Mouse (Mus musculus) heart, postnatal 0 days (tissue): ENCODE data around the gene Iars2.

Experiments used
- CTCF ChIP-seq: IDR thresholded peaks from 2 replicates; pipeline ENCODE4 v1.5.1; 2016; ENCODE audit warnings: antibody characterized with exemption, control low read depth, low read depth
- EP300 ChIP-seq: IDR thresholded peaks from 2 replicates; pipeline ENCODE4 v1.6.1; 2016; ENCODE audit warnings: antibody characterized with exemption, low read depth

DNA sequence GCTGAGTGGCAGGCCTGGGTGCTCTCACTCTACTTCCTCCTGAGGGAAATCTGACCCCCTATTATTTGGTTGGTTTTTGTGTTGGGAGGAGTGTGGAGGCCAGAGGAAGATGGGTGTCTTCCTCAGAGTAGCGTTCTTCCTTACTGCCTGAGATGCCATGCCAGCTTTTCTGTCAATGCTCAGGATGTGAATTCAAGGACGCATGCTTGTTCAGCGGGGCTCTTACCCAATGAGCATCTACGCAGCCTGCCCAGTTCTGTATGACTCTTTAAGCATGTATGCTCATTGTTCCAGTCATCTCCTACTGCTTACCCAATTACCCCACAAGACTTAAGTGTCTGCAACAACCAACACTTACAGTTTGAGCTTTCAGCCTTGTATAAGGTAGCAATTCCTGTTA is 48.6 kb downstream of the Iars2 start:
- TF ChIP-seq EP300 (no peak), CTCF (no peak)
